ENCODE assay signal across 17 mouse cellular contexts in the genomic region with DNA sequence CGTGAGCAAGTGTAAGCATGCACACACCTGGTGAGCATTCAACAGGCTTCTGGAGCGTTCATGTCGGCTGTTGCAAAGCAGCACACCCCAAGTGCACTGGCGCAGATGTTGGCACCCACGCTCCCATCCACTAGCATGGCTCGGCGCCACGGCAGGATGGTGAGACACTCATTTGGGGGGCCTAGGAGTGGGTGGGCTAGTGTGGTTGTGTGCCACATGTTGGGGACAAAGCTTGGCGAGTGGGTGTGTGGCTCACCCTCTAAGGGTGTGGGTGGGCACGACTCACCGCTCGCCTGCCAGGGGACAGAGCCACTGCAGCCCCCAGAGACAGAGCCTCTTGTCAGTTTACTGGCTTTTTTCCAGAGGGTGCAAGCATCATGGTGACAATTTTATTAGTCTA. TPM values are rescaled to one million over a fixed set of nuclear protein-coding genes. Genes with fewer than 3 reads are reported as not detected.
A peak's percentile ranks its signal among the peaks of the same experiment; 100 is the strongest.
DNase-seq lines count a peak whose midpoint lies in the region; TF ChIP-seq lines count a peak whose summit lies in the region.
"Had no signal": no experiment of that assay in that cellular context is flagged by ENCODE, and none has a peak within 500 bp of the region (broad histone marks: within the 10 kb centered on the region; RNA-seq: fewer than 3 reads in every experiment).

No protein-coding gene starts in this region.

- 48% methylated on average over 12 of the region's 12 CpGs for WGBS in cerebellum, adult 2 months

- no peak for TF ChIP-seq CTCF in cerebellum, adult 2 months (IDR thresholded peaks at IDR 0.05; ENCODE audit: borderline replicate concordance, insufficient read depth, low read depth, low read length)

- no peak for TF ChIP-seq POLR2A in cerebellum, adult 2 months (IDR thresholded peaks at IDR 0.05; ENCODE audit: borderline replicate concordance, insufficient read depth, low read length)

- 0 out of 2 replicates have a peak overlapping the region, but pooled peaks have one; percentile 45 for H3K27ac ChIP-seq in cerebellum, adult 2 months (ENCODE audit: insufficient read depth, low read length)
- H3K27ac ChIP-seq: forebrain, embryonic 12.5 days had no signal

- DNase-seq in cerebellum, adult 2 months: peak in 1 of 2 experiments; percentile 37
- DNase-seq in cerebellum, adult 11 months: no peak
- peak; percentile 83 to 89 for DNase-seq in left cerebral cortex, adult 18-20 months (ENCODE audit: low spot score in 2 of 2)
- DNase-seq in left cerebral cortex, adult 11 months (ENCODE audit: low spot score): no peak
- DNase-seq in brain, adult 2 months (ENCODE audit: low read depth, low spot score): peak; percentile 84
- peak; percentile 74 to 91 for DNase-seq in left cerebral cortex, postnatal 25 days (ENCODE audit: low spot score in 2 of 2)
- no peak for DNase-seq in kidney, postnatal 10 days
- DNase-seq: adrenal gland, adult 2 months; kidney, adult 18-20 months; kidney, postnatal 14 days; liver; lung, adult 2 months; midbrain, embryonic 14.5 days; thymus, postnatal 36 days had no signal

- H3K4me3 ChIP-seq in cerebellum, adult 2 months (replicated peaks; ENCODE audit: insufficient read depth, low read depth, low read length): no peak overlapping the region
- H3K4me3 ChIP-seq: forebrain, embryonic 12.5 days; heart, embryonic 15.5 days; hindbrain, embryonic 10.5 days had no signal

- intact Hi-C loops in left cerebral cortex, postnatal 25 days (cut with DNase I): no loop called here

- H3K27me3 ChIP-seq in cerebellum, adult 2 months (ENCODE audit: control insufficient read depth, insufficient read depth, low read length): no peaks in the 10 kb centered on the region

- H3K4me1 ChIP-seq in cerebellum, adult 2 months (ENCODE audit: control insufficient read depth, insufficient read depth, low read length): peaks cover 82% of the 10 kb centered on the region

RNA-seq across cellular contexts. Expression of a gene that starts 7.4 kb away (rescaled TPM):
- polyA plus RNA-seq in cerebellum, adult 2 months (2012; rRNA removed): 23.9 and 28.6 TPM in 2 replicates
- total RNA-seq in left cerebral cortex, adult 18-20 months (2021): 10 to 100 TPM; 86.2 to 91.0 TPM
- total RNA-seq in left cerebral cortex, postnatal 25 days (2021): 10 to 100 TPM; 76.5 to 90.2 TPM

RNA-seq across cellular contexts. Expression of a gene that starts 9.9 kb away (rescaled TPM):
- polyA plus RNA-seq in cerebellum, adult 2 months (2012; rRNA removed): 18.6 and 19.3 TPM in 2 replicates
- 10 to 100 TPM; 28.5 to 32.1 TPM for total RNA-seq in left cerebral cortex, adult 18-20 months (2021)
- 10 to 100 TPM; 26.9 to 27.2 TPM for total RNA-seq in left cerebral cortex, postnatal 25 days (2021)

RNA-seq across cellular contexts. Expression of a gene that starts 22.3 kb away (rescaled TPM):
- 15.3 and 16.3 TPM in 2 replicates for polyA plus RNA-seq in cerebellum, adult 2 months (2012; rRNA removed)
- 10 to 100 TPM in 1 of 2 experiments, 1 to 10 TPM in 1; 9.2 to 12.0 TPM for total RNA-seq in left cerebral cortex, adult 18-20 months (2021)
- total RNA-seq in left cerebral cortex, postnatal 25 days (2021): 10 to 100 TPM; 12.4 to 13.9 TPM

RNA-seq across cellular contexts. Expression of a gene that starts 31.6 kb away (rescaled TPM):
- polyA plus RNA-seq in cerebellum, adult 2 months (2012; rRNA removed): 3.0 and 3.7 TPM in 2 replicates
- total RNA-seq in left cerebral cortex, adult 18-20 months (2021): 1 to 10 TPM; 3.8 to 5.0 TPM
- 1 to 10 TPM; 3.3 to 3.5 TPM for total RNA-seq in left cerebral cortex, postnatal 25 days (2021)

Comparison
In these comparisons a context has a peak if more than half of its experiments do, and no peak if none do; other contexts are left out.
1. DNase-seq: peak in left cerebral cortex, adult 18-20 months (2 of 2), brain, adult 2 months (single experiment) and left cerebral cortex, postnatal 25 days (2 of 2); none in cerebellum, adult 11 months (single experiment), left cerebral cortex, adult 11 months (single experiment) and kidney, postnatal 10 days (single experiment).